ENCODE assay signal across 7 mouse cellular contexts in genomic region chr11:112810447-112811151, GRCm38 (mm10). TPM values are rescaled to one million over a fixed set of nuclear protein-coding genes. Genes with fewer than 3 reads are reported as not detected.
DNase-seq lines count a peak whose midpoint lies in the region; ATAC-seq and TF ChIP-seq lines count a peak whose summit lies in the region.

No protein-coding gene starts in this region.

- DNase-seq in lung, postnatal 4 days: no peak
- peak; percentile 35 to 56 for DNase-seq in layer of hippocampus, adult 2 months (ENCODE audit: low spot score in 2 of 2)
- DNase-seq in thymus, postnatal 25 days: no peak
- no peak for DNase-seq in retina, postnatal 1 day

- H3K4me3 ChIP-seq in lung, embryonic 15.5 days: peak overlapping the region; percentile 20
- peak overlapping the region; percentile 31 for H3K4me3 ChIP-seq in forebrain, embryonic 16.5 days (replicated peaks; ENCODE audit: low read length)
- H3K4me3 ChIP-seq in layer of hippocampus, adult 2 months: peak overlapping the region; percentile 42
- peak overlapping the region; percentile 18; the same call in 1 of the 2 replicates for H3K4me3 ChIP-seq in neural tube, embryonic 12.5 days

- TF ChIP-seq CTCF in layer of hippocampus, adult 2 months (conservative IDR thresholded peaks at IDR 0.05): no peak

- no peak overlapping the region for H3K9ac ChIP-seq in lung, embryonic 15.5 days
- 0 out of 2 replicates have a peak overlapping the region, but pooled peaks have one; percentile 34 for H3K9ac ChIP-seq in forebrain, embryonic 16.5 days (replicated peaks; ENCODE audit: low read depth, low read length)
- no peak overlapping the region for H3K9ac ChIP-seq in neural tube, embryonic 12.5 days

- peaks cover 12% of the 10 kb centered on the region for H3K27me3 ChIP-seq in lung, embryonic 15.5 days
- H3K27me3 ChIP-seq in forebrain, embryonic 16.5 days (replicated peaks; ENCODE audit: control insufficient read depth, insufficient read depth, low read length): no peaks in the 10 kb centered on the region
- H3K27me3 ChIP-seq in neural tube, embryonic 12.5 days (replicated peaks): no peaks in the 10 kb centered on the region

- no peak overlapping the region for H3K27ac ChIP-seq in lung, embryonic 15.5 days
- H3K27ac ChIP-seq in forebrain, embryonic 16.5 days (ENCODE audit: low read length): peak overlapping the region; percentile 38
- H3K27ac ChIP-seq in layer of hippocampus, adult 2 months: peak overlapping the region; percentile 81
- peak overlapping the region; percentile 32; the same call in 1 of the 2 replicates for H3K27ac ChIP-seq in neural tube, embryonic 12.5 days

- H3K36me3 ChIP-seq in lung, embryonic 15.5 days: no peaks in the 10 kb centered on the region
- H3K36me3 ChIP-seq in forebrain, embryonic 16.5 days (ENCODE audit: control insufficient read depth, insufficient read depth): no peaks in the 10 kb centered on the region
- no peaks in the 10 kb centered on the region for H3K36me3 ChIP-seq in neural tube, embryonic 12.5 days

- WGBS in lung, embryonic 15.5 days: 3% methylated on average over 17 of the region's 17 CpGs
- 2% methylated on average over 17 of the region's 17 CpGs for WGBS in forebrain, embryonic 16.5 days
- 2% methylated on average over 17 of the region's 17 CpGs for WGBS in neural tube, embryonic 12.5 days

- no peaks in the 10 kb centered on the region for H3K9me3 ChIP-seq in lung, embryonic 15.5 days
- H3K9me3 ChIP-seq in forebrain, embryonic 16.5 days (ENCODE audit: control insufficient read depth, low read length): no peaks in the 10 kb centered on the region
- H3K9me3 ChIP-seq in neural tube, embryonic 12.5 days: no peaks in the 10 kb centered on the region

- H3K4me2 ChIP-seq in lung, embryonic 15.5 days: peak overlapping the region; percentile 57
- peak overlapping the region; percentile 56 for H3K4me2 ChIP-seq in forebrain, embryonic 16.5 days (ENCODE audit: low read length)
- peak overlapping the region; percentile 57 for H3K4me2 ChIP-seq in neural tube, embryonic 12.5 days (replicated peaks)

- peak; percentile 44; the same call in 1 of the 2 replicates for ATAC-seq in lung, embryonic 15.5 days (ENCODE audit: borderline replicate concordance, extremely low read depth, low FRiP score, low TSS enrichment)
- peak; percentile 28 for ATAC-seq in forebrain, embryonic 16.5 days
- ATAC-seq in neural tube, embryonic 12.5 days (ENCODE audit: low FRiP score, low read depth): peak; percentile 35

- peaks cover 4% of the 10 kb centered on the region; the same call in 1 of the 2 replicates for H3K4me1 ChIP-seq in lung, embryonic 15.5 days
- peaks cover 31% of the 10 kb centered on the region for H3K4me1 ChIP-seq in forebrain, embryonic 16.5 days (replicated peaks; ENCODE audit: control insufficient read depth, insufficient read depth, low read length)
- peaks cover 41% of the 10 kb centered on the region for H3K4me1 ChIP-seq in neural tube, embryonic 12.5 days

RNA-seq across cellular contexts. Expression of gene Sox9, which starts 28.6 kb away (rescaled TPM):
- 63.4 and 64.2 TPM in 2 replicates for polyA plus RNA-seq in lung, embryonic 15.5 days (2015; fragmentation: Nextera tagmentation; extraction: Ambion mirVana)
- polyA plus RNA-seq in forebrain, embryonic 16.5 days (2015; fragmentation: Nextera tagmentation; extraction: Ambion mirVana): 48.4 and 60.3 TPM in 2 replicates
- 10 to 100 TPM; 27.7 to 31.5 TPM for total RNA-seq in layer of hippocampus, adult 2 months (2021)
- polyA plus RNA-seq in neural tube, embryonic 12.5 days (2016; fragmentation: Nextera tagmentation; extraction: Ambion mirVana): 121 and 124 TPM in 2 replicates

Comparison
In these comparisons a context has a peak if more than half of its experiments do, and no peak if none do; other contexts are left out.
1. DNase-seq: peak in layer of hippocampus, adult 2 months (2 of 2); none in lung, postnatal 4 days (0 of 2), thymus, postnatal 25 days (single experiment) and retina, postnatal 1 day (single experiment).
2. Peak in every context shown above with its lines, with median percentiles within 50 percentile points of each other: ATAC-seq, H3K4me2 ChIP-seq and H3K4me3 ChIP-seq.